Mouse (Mus musculus): Measurements from ENCODE around the gene Rps18.

Rps18 gene

GRCm38 (mm10) chr17:33902491-33902890 lies 53.3 kb downstream of the Rps18 start:
- no peak for DNase-seq

GRCm38 (mm10) chr17:33902079-33902478 lies 53.7 kb downstream of the Rps18 start:
- no peak for DNase-seq
